Mouse (Mus musculus) kidney, embryonic 16.5 days (tissue): ENCODE measurements around the gene Hdac7. TPM values are rescaled to one million over a fixed set of nuclear protein-coding genes. Genes with fewer than 3 reads are reported as not detected.
A peak's percentile ranks its signal among the peaks of the same experiment; 100 is the strongest.

Experiments used
- ATAC-seq: fragments of 200-750 bp; cut with Nextera tagmentation; 2 replicates; pipeline ENCODE4 v1.8.0; 2017; ENCODE audit warnings: moderate TSS enrichment; ENCODE audit not compliant: low FRiP score, low TSS enrichment
- H3K27ac ChIP-seq: fragments of 300-500 bp; sonication (generic); 2 replicates; pipeline ENCODE4 v1.5.1; 2014; ENCODE audit warnings: low read length
- H3K27me3 ChIP-seq: fragments of 300-500 bp; sonication (generic); 2 replicates; pipeline ENCODE4 v1.6.1; 2014; ENCODE audit warnings: low read length, control low read depth, mixed read lengths; ENCODE audit not compliant: insufficient read depth
- H3K36me3 ChIP-seq: fragments of 300-500 bp; sonication (generic); 2 replicates; pipeline ENCODE4 v1.6.1; 2014; ENCODE audit warnings: low read length, control low read depth, mixed read lengths; ENCODE audit not compliant: insufficient read depth
- H3K4me1 ChIP-seq: fragments of 300-500 bp; sonication (generic); 2 replicates; pipeline ENCODE4 v1.6.1; 2014; ENCODE audit warnings: low read length, control low read depth, mixed read lengths; ENCODE audit not compliant: insufficient read depth
- H3K4me2 ChIP-seq: fragments of 300-500 bp; sonication (generic); replicated peaks from 2 replicates; pipeline ENCODE4 v1.6.1; 2014; ENCODE audit warnings: low read depth, low read length
- H3K4me3 ChIP-seq: fragments of 300-500 bp; sonication (generic); 2 replicates; pipeline ENCODE4 v1.5.1; 2014; ENCODE audit warnings: mild to moderate bottlenecking, low read length
- H3K9ac ChIP-seq: fragments of 300-500 bp; sonication (generic); replicated peaks from 2 replicates; pipeline ENCODE4 v1.6.1; 2014; ENCODE audit warnings: low read length
- H3K9me3 ChIP-seq: fragments of 300-500 bp; sonication (generic); 2 replicates; pipeline ENCODE4 v1.6.1; 2016; ENCODE audit warnings: low read length, control low read depth
- WGBS: fragments of 180-500 bp; shearing (Covaris S2); extraction: QIAGEN DNeasy Blood & Tissue Kit; methylation state at CpG from one replicate; pipeline ENCODE4 v1.1.7; 2014; 5-methylcytosine and 5-hydroxymethylcytosine counted together
- polyA plus RNA-seq: library from polyadenylated mRNA; unstranded; fragments of >200 nt; fragmentation: Nextera tagmentation; extraction: Ambion mirVana; gene quantifications from 2 replicates; pipeline ENCODE4 v1.2.1, GENCODE M21; 2015

Gene Hdac7
- polyA plus RNA-seq, 1 experiment from 2014 or later, result 37.3 TPM

GRCm38 (mm10) chr15:97862881-97863493 lies 18.7 kb upstream of the Hdac7 start:
- H3K27me3 ChIP-seq, result no peaks in the 10 kb centered on the region
- no peak overlapping the region for H3K9ac ChIP-seq
- 58% methylated on average over 14 of the region's 14 CpGs for WGBS
- peaks cover 9% of the 10 kb centered on the region for H3K36me3 ChIP-seq
- H3K9me3 ChIP-seq, result peaks cover 17% of the 10 kb centered on the region; the same call in 1 of the 2 replicates
- H3K4me3 ChIP-seq, result no peak overlapping the region
- H3K4me1 ChIP-seq, result 0 out of 2 replicates have a peak, but pooled peaks cover 3% of the 10 kb centered on the region
- no peak overlapping the region for H3K4me2 ChIP-seq
- ATAC-seq, result no peak
- H3K27ac ChIP-seq, result no peak overlapping the region

GRCm38 (mm10) chr15:97860353-97860752 lies 16.1 kb upstream of the Hdac7 start:
- H3K4me3 ChIP-seq, result no peak overlapping the region
- H3K27me3 ChIP-seq, result no peaks in the 10 kb centered on the region
- no peak overlapping the region for H3K9ac ChIP-seq
- no peak overlapping the region for H3K4me2 ChIP-seq
- 0 out of 2 replicates have a peak, but pooled peaks cover 3% of the 10 kb centered on the region for H3K4me1 ChIP-seq
- no peaks in the 10 kb centered on the region for H3K9me3 ChIP-seq
- H3K36me3 ChIP-seq, result 0 out of 2 replicates have a peak, but pooled peaks cover 6% of the 10 kb centered on the region
- no peak overlapping the region for H3K27ac ChIP-seq
- no peak for ATAC-seq
- 76% methylated on average over 3 of the region's 3 CpGs for WGBS

GRCm38 (mm10) chr15:97858431-97858830 lies 14.1 kb upstream of the Hdac7 start:
- Histone ChIP-seq H3K36me3 (0 out of 2 replicates have a peak, but pooled peaks cover 6% of the 10 kb centered on the region), H3K4me1 (no peaks in the 10 kb centered on the region), H3K27ac (no peak overlapping the region), H3K9me3 (no peaks in the 10 kb centered on the region), H3K4me2 (no peak overlapping the region), H3K4me3 (no peak overlapping the region), H3K27me3 (no peaks in the 10 kb centered on the region), H3K9ac (no peak overlapping the region)
- no peak for ATAC-seq
- WGBS, result 75% methylated on average over 4 of the region's 4 CpGs

- 58% methylated on average over 6 of the region's 6 CpGs for WGBS
- H3K4me2 ChIP-seq, result no peak overlapping the region
- ATAC-seq, result no peak
These were observed 10.2 kb upstream of the Hdac7 start for GRCm38 (mm10) chr15:97854551-97854950.

GRCm38 (mm10) chr15:97854059-97854458 lies 9.8 kb upstream of the Hdac7 start:
- Histone ChIP-seq H3K4me2 (no peak overlapping the region), H3K9me3 (no peaks in the 10 kb centered on the region), H3K27ac (no peak overlapping the region), H3K9ac (no peak overlapping the region), H3K27me3 (no peaks in the 10 kb centered on the region), H3K4me1 (0 out of 2 replicates have a peak, but pooled peaks cover 4% of the 10 kb centered on the region), H3K36me3 (0 out of 2 replicates have a peak, but pooled peaks cover 3% of the 10 kb centered on the region), H3K4me3 (no peak overlapping the region)
- ATAC-seq, result no peak
- WGBS, result 45% methylated on average over 8 of the region's 8 CpGs

More at GRCm38 (mm10) chr15:97854551-97854950, 10.2 kb upstream of the Hdac7 start:
- Histone ChIP-seq H3K27ac (no peak overlapping the region), H3K4me3 (no peak overlapping the region), H3K27me3 (no peaks in the 10 kb centered on the region), H3K9me3 (no peaks in the 10 kb centered on the region), H3K36me3 (0 out of 2 replicates have a peak, but pooled peaks cover 3% of the 10 kb centered on the region), H3K4me1 (no peaks in the 10 kb centered on the region), H3K9ac (no peak overlapping the region)

GRCm38 (mm10) chr15:97852291-97852690 lies 8.0 kb upstream of the Hdac7 start:
- Histone ChIP-seq H3K4me1 (0 out of 2 replicates have a peak, but pooled peaks cover 4% of the 10 kb centered on the region), H3K9me3 (no peaks in the 10 kb centered on the region), H3K27ac (no peak overlapping the region), H3K27me3 (no peaks in the 10 kb centered on the region), H3K36me3 (0 out of 2 replicates have a peak, but pooled peaks cover 3% of the 10 kb centered on the region), H3K9ac (no peak overlapping the region), H3K4me2 (no peak overlapping the region), H3K4me3 (no peak overlapping the region)
- ATAC-seq, result no peak
- WGBS, result 89% methylated on average over 3 of the region's 3 CpGs

- Histone ChIP-seq H3K9me3 (no peaks in the 10 kb centered on the region), H3K4me3 (no peak overlapping the region), H3K36me3 (no peaks in the 10 kb centered on the region), H3K27me3 (no peaks in the 10 kb centered on the region), H3K4me2 (no peak overlapping the region), H3K4me1 (0 out of 2 replicates have a peak, but pooled peaks cover 4% of the 10 kb centered on the region), H3K27ac (no peak overlapping the region), H3K9ac (no peak overlapping the region)
- no peak for ATAC-seq
- 83% methylated on average over 5 of the region's 5 CpGs for WGBS
These were observed 6.7 kb upstream of the Hdac7 start for GRCm38 (mm10) chr15:97851011-97851410.

- H3K9me3 ChIP-seq, result no peaks in the 10 kb centered on the region
- no peaks in the 10 kb centered on the region for H3K36me3 ChIP-seq
- WGBS, result 9% methylated on average over 2 of the region's 2 CpGs
- no peak overlapping the region for H3K4me2 ChIP-seq
- H3K27me3 ChIP-seq, result no peaks in the 10 kb centered on the region
- no peak overlapping the region for H3K9ac ChIP-seq
- 0 out of 2 replicates have a peak, but pooled peaks cover 4% of the 10 kb centered on the region for H3K4me1 ChIP-seq
- no peak overlapping the region for H3K27ac ChIP-seq
- no peak for ATAC-seq
- no peak overlapping the region for H3K4me3 ChIP-seq
These were observed 6.1 kb upstream of the Hdac7 start for GRCm38 (mm10) chr15:97850441-97850840.

GRCm38 (mm10) chr15:97849116-97849911 lies 5.0 kb upstream of the Hdac7 start:
- Histone ChIP-seq H3K4me3 (peak overlapping the region; percentile 43), H3K36me3 (no peaks in the 10 kb centered on the region), H3K4me2 (peak overlapping the region; percentile 80)

More at GRCm38 (mm10) chr15:97849116-97849911, 5.0 kb upstream of the Hdac7 start:
- no peaks in the 10 kb centered on the region for H3K27me3 ChIP-seq
- H3K4me1 ChIP-seq, result 0 out of 2 replicates have a peak, but pooled peaks cover 4% of the 10 kb centered on the region
- no peaks in the 10 kb centered on the region for H3K9me3 ChIP-seq
- no peak overlapping the region for H3K27ac ChIP-seq
- peak overlapping the region; percentile 56 for H3K9ac ChIP-seq
- ATAC-seq, result peak; percentile 77
- WGBS, result 4% methylated on average over 19 of the region's 19 CpGs
